Mouse (Mus musculus): ENCODE measurements around the gene Pacs1. TPM values are rescaled to one million over a fixed set of nuclear protein-coding genes. Genes with fewer than 3 reads are reported as not detected.
A peak's percentile ranks its signal among the peaks of the same experiment; 100 is the strongest.

Gene Pacs1
- total and polyA plus RNA-seq, 2 experiments from 2014 or later = 7.4 to 11.3 TPM

DNA sequence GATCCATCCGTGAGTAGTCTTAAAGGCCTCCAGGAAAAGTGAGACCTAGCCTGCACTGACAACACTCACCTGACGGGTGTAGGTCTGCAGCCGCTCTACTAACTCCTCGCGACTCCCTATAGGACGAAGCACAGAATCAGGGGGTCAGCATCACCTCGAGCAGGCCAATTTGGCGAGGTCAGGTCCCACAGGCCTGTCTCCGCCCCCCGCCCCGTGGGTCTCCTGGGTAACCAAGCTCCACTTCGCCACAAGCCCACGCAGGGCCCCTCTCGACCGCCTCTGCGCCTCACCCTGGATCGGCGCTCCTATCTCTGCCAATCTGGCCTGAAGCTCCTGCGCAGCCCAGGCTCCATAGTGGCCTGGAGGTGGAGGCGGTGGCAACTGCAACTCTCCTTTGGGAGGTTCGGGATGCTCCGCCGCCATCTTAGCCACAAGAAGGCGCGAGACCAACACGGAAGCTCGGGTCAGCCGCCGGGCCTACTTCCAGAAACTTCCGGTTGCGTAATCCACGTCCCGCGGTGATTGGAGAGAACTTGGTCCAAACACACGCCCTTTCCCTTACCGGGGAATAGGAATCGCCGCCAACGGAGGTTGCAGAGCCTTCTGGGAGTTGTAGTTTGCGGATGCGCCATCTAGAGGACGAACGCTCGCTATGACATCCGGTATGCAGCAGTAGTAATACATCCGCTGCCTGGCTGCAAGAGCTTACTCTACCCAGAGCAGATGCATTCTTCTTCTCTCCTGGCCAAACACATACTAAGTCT is 22.2 kb upstream of the Pacs1 start, which contains the start of gene Sf3b2:
Sf3b2 (minus strand) TSS at position 484 of the 764 bp plus-strand sequence.
- peak within 1 kb of the TSS; percentile 73 for H3K9ac ChIP-seq (replicated peaks; ENCODE audit: low read depth, low read length)
- H3K27me3 ChIP-seq (ENCODE audit: control insufficient read depth, insufficient read depth, low read length) = no peaks in the 10 kb centered on the region
- peak within 1 kb of the TSS; percentile 89 for H3K27ac ChIP-seq (ENCODE audit: low read depth)
- peak within 1 kb of the TSS; percentile 91 for H3K4me3 ChIP-seq (ENCODE audit: low read depth, low read length)
- peak; percentile 100 for DNase-seq (ENCODE audit: low spot score)
- no peaks in the 10 kb centered on the region for H3K9me3 ChIP-seq (replicated peaks; ENCODE audit: control insufficient read depth, low read length)
- H3K36me3 ChIP-seq (replicated peaks; ENCODE audit: control insufficient read depth, insufficient read depth, low read length) = peaks cover 36% of the 10 kb centered on the region
- H3K4me2 ChIP-seq (ENCODE audit: low read depth, low read length) = peak within 1 kb of the TSS; percentile 90
- peaks cover 30% of the 10 kb centered on the region for H3K4me1 ChIP-seq (ENCODE audit: control insufficient read depth, insufficient read depth)
- peak; percentile 96 for ATAC-seq (ENCODE audit: insufficient read depth, low read depth)
- TF ChIP-seq CTCF (IDR thresholded peaks at IDR 0.05; ENCODE audit: low read depth) (peak; percentile 76), EP300 (IDR thresholded peaks at IDR 0.05; ENCODE audit: low read depth) (peak; percentile 59; the same call in 1 of the 2 replicates)
- WGBS = under 1% methylated on average over 46 of the region's 46 CpGs

DNA sequence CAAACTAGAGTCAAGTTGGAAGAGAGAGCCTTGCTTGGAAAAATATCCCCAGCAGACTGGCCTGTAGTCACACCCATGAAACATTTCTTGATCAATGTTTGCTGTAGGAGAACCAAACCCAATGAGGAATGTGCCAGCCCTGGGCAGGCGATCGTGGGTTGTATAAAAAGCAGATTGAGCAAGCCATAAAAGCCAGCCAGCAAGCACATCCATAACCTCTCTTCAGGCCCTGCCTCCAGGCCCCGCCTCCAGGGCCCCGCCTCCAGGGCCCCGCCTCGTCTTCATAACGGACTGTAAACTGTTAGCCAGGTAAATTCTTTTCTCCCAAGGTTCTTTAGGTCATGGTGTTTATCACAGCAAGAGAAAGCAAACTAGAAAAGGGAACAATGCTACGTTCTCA is 5.5 kb upstream of the Pacs1 start:
- peaks cover 70% of the 10 kb centered on the region for H3K36me3 ChIP-seq (replicated peaks; ENCODE audit: control insufficient read depth, insufficient read depth, low read length)
- no peak overlapping the region for H3K27ac ChIP-seq (ENCODE audit: low read depth)
- 80% methylated on average over 8 of the region's 8 CpGs for WGBS
- no peak overlapping the region for H3K4me3 ChIP-seq (ENCODE audit: low read depth, low read length)
- H3K9me3 ChIP-seq (replicated peaks; ENCODE audit: control insufficient read depth, low read length) = no peaks in the 10 kb centered on the region
- ATAC-seq (ENCODE audit: insufficient read depth, low read depth) (no peak), DNase-seq (ENCODE audit: low spot score) (no peak)
- TF ChIP-seq CTCF (IDR thresholded peaks at IDR 0.05; ENCODE audit: low read depth) (no peak), EP300 (IDR thresholded peaks at IDR 0.05; ENCODE audit: low read depth) (no peak)
- no peak overlapping the region for H3K9ac ChIP-seq (replicated peaks; ENCODE audit: low read depth, low read length)
- H3K4me2 ChIP-seq (ENCODE audit: low read depth, low read length) = no peak overlapping the region
- H3K4me1 ChIP-seq (ENCODE audit: control insufficient read depth, insufficient read depth) = peaks cover 11% of the 10 kb centered on the region
- no peaks in the 10 kb centered on the region for H3K27me3 ChIP-seq (ENCODE audit: control insufficient read depth, insufficient read depth, low read length)

DNA sequence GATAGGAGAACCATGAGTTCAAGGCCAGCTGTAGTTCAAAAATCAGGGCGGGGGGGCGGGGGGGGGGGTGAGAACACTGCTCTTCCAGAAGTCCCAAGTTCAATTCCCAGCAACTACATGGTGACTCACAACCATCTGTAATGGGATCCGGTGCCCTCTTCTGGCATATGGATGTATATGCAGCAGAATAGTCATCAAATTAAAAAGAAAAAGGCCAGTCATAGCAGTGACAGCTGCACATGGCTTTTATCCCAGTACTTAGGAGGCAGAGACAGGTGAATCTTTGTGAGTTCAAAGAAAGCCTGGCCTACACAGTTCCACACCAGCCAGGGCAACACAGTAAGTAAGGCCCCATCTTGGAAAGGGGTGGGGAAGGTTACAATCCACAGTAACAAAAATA is 4.2 kb upstream of the Pacs1 start:
- Histone ChIP-seq H3K4me1 (ENCODE audit: control insufficient read depth, insufficient read depth) (peaks cover 12% of the 10 kb centered on the region), H3K9me3 (replicated peaks; ENCODE audit: control insufficient read depth, low read length) (no peaks in the 10 kb centered on the region), H3K9ac (replicated peaks; ENCODE audit: low read depth, low read length) (no peak overlapping the region), H3K36me3 (replicated peaks; ENCODE audit: control insufficient read depth, insufficient read depth, low read length) (peaks cover 59% of the 10 kb centered on the region), H3K27me3 (ENCODE audit: control insufficient read depth, insufficient read depth, low read length) (no peaks in the 10 kb centered on the region), H3K27ac (ENCODE audit: low read depth) (no peak overlapping the region), H3K4me2 (ENCODE audit: low read depth, low read length) (no peak overlapping the region), H3K4me3 (ENCODE audit: low read depth, low read length) (no peak overlapping the region)
- no peak for DNase-seq (ENCODE audit: low spot score)
- peak; percentile 29 for TF ChIP-seq CTCF (IDR thresholded peaks at IDR 0.05; ENCODE audit: low read depth)
- TF ChIP-seq EP300 (IDR thresholded peaks at IDR 0.05; ENCODE audit: low read depth) = no peak
- ATAC-seq (ENCODE audit: insufficient read depth, low read depth) = no peak
- WGBS = 99% methylated on average over 3 of the region's 3 CpGs

DNA sequence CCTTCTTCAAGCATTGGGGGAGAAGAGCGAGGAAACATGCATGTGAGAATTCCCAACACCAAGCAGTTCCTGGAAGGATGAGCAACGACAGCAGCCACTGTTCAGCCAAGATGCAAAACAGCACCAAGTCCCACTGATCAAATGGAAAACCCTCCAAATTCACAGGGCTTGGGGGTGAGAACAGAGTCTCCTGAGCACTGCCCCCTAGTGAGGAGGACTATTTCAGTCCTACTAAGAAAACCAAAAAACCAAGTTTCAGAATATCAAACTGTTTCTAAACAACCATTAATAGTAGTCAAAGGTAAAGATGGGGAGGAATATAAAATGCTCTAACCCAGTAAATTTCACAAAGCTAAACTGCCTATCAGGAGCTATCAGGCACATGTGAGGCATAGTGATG is 3.6 kb upstream of the Pacs1 start:
- H3K4me2 ChIP-seq (ENCODE audit: low read depth, low read length) = no peak overlapping the region
- no peaks in the 10 kb centered on the region for H3K27me3 ChIP-seq (ENCODE audit: control insufficient read depth, insufficient read depth, low read length)
- no peak for ATAC-seq (ENCODE audit: insufficient read depth, low read depth)
- H3K36me3 ChIP-seq (replicated peaks; ENCODE audit: control insufficient read depth, insufficient read depth, low read length) = peaks cover 59% of the 10 kb centered on the region
- no peak for DNase-seq (ENCODE audit: low spot score)
- TF ChIP-seq EP300 (IDR thresholded peaks at IDR 0.05; ENCODE audit: low read depth) = no peak
- no peak for TF ChIP-seq CTCF (IDR thresholded peaks at IDR 0.05; ENCODE audit: low read depth)
- no peak overlapping the region for H3K27ac ChIP-seq (ENCODE audit: low read depth)
- 90% methylated on average over 2 of the region's 2 CpGs for WGBS
- no peak overlapping the region for H3K4me3 ChIP-seq (ENCODE audit: low read depth, low read length)
- no peak overlapping the region for H3K9ac ChIP-seq (replicated peaks; ENCODE audit: low read depth, low read length)
- H3K4me1 ChIP-seq (ENCODE audit: control insufficient read depth, insufficient read depth) = peaks cover 12% of the 10 kb centered on the region
- no peaks in the 10 kb centered on the region for H3K9me3 ChIP-seq (replicated peaks; ENCODE audit: control insufficient read depth, low read length)

DNA sequence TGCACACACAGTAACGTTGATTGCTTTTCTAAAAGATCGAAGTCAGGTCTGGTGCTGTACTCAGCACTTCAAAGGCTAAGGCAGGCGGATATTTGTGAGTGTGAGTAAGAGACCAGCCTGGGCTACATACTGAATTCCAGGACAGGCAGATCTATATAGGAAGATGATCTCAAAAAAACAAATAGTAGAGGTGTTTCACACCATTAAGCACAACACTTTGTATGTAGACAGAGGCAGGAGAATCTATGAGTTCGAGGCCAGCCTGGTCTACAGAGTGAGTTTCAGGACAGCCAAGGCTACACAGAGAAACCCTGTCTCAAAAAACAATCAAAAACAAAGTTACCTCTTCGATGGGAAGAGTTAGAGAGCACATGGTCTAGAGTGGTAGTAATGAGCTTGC is 2.8 kb upstream of the Pacs1 start:
- WGBS = 89% methylated on average over 5 of the region's 5 CpGs
- Histone ChIP-seq H3K4me3 (ENCODE audit: low read depth, low read length) (no peak overlapping the region), H3K4me1 (ENCODE audit: control insufficient read depth, insufficient read depth) (peaks cover 12% of the 10 kb centered on the region), H3K27ac (ENCODE audit: low read depth) (no peak overlapping the region), H3K36me3 (replicated peaks; ENCODE audit: control insufficient read depth, insufficient read depth, low read length) (peaks cover 51% of the 10 kb centered on the region), H3K9me3 (replicated peaks; ENCODE audit: control insufficient read depth, low read length) (no peaks in the 10 kb centered on the region), H3K9ac (replicated peaks; ENCODE audit: low read depth, low read length) (no peak overlapping the region), H3K27me3 (ENCODE audit: control insufficient read depth, insufficient read depth, low read length) (no peaks in the 10 kb centered on the region), H3K4me2 (ENCODE audit: low read depth, low read length) (no peak overlapping the region)
- no peak for TF ChIP-seq CTCF (IDR thresholded peaks at IDR 0.05; ENCODE audit: low read depth)
- no peak for TF ChIP-seq EP300 (IDR thresholded peaks at IDR 0.05; ENCODE audit: low read depth)
- ATAC-seq (ENCODE audit: insufficient read depth, low read depth) = no peak
- DNase-seq (ENCODE audit: low spot score) = no peak
